Mouse (Mus musculus): Measurements from ENCODE around the gene Minos1. TPM values are rescaled to one million over a fixed set of nuclear protein-coding genes. Genes with fewer than 3 reads are reported as not detected.

Gene Minos1
- polyA plus RNA-seq, 1 experiment from 2014 or later: 765 TPM

DNA sequence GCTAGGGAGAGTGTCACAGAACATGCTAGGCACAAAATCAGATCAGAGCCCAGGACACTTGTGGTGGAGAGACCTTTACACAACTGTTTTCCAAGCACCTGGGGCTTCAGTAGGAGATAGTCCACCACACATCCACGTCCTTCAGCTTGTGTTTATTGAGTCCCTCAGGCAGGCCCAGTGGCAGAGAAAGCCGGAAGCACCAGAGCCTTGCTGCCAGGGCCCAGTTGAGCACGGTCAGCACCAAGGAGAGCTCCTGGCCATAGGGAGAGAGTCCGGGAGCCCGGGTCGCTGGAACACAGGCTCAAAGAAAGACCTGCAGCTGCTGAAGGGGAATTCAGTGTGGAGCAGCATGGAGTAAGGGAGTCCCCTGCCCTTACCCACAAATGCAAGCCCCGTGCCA is 71.3 kb downstream of the Minos1 start:
- ATAC-seq (ENCODE audit: insufficient number of reproducible peaks, insufficient read depth, low FRiP score, low read depth): no peak
- 5% methylated on average over 7 of the region's 7 CpGs for WGBS
- Histone ChIP-seq H3K4me1 (ENCODE audit: control insufficient read depth in 2 of 2, insufficient read depth in 2 of 2, low read length in 2 of 2) (peaks cover 5 to 7% of the 10 kb centered on the region in 2 experiments; a peak in 2 of 4 replicates), H3K9ac (ENCODE audit: low read length) (no peak overlapping the region), H3K27ac (replicated peaks in 1 of 2; ENCODE audit: control insufficient read depth in 1 of 2, insufficient read depth in 1 of 2, low read depth in 2 of 2, low read length in 2 of 2) (no peak overlapping the region), H3K36me3 (ENCODE audit: control insufficient read depth, insufficient read depth, low read length) (no peaks in the 10 kb centered on the region), H3K27me3 (ENCODE audit: control insufficient read depth, insufficient read depth, low read length) (no peaks in the 10 kb centered on the region), H3K4me2 (ENCODE audit: low read length) (no peak overlapping the region), H3K4me3 (ENCODE audit: control insufficient read depth in 1 of 2, insufficient read depth in 1 of 2, low read depth in 1 of 2, low read length in 2 of 2) (no peak overlapping the region), H3K9me3 (ENCODE audit: control insufficient read depth, low read length) (no peaks in the 10 kb centered on the region)

DNA sequence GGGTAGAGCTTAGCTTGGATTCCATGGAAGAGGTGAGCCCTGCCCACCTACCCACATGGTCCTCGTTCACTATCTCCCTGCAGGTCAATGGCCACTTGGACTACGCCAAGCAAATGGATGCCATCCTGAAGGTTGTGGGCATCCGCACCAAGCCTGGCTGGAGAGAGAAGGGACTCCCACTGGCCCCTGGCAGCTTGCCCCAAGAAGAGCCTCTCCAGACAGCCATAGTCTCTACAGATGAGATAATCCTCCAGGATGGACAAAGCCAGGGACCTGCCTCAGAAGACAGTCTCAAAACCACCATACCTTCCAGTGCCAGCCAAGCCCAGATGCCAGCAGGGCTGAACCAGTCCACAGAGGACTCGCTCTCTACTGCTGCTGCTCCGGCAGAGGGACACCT is 72.9 kb downstream of the Minos1 start:
- H3K36me3 ChIP-seq (ENCODE audit: control insufficient read depth, insufficient read depth, low read length): no peaks in the 10 kb centered on the region
- no peaks in the 10 kb centered on the region for H3K9me3 ChIP-seq (ENCODE audit: control insufficient read depth, low read length)
- H3K4me1 ChIP-seq (ENCODE audit: control insufficient read depth in 2 of 2, insufficient read depth in 2 of 2, low read length in 2 of 2): peaks cover 9 to 10% of the 10 kb centered on the region in 2 experiments; a peak in 2 of 4 replicates
- ATAC-seq (ENCODE audit: insufficient number of reproducible peaks, insufficient read depth, low FRiP score, low read depth): no peak
- whole genome bisulfite sequencing: 82% methylated on average over 5 of the region's 5 CpGs
- no peak overlapping the region for H3K27ac ChIP-seq (replicated peaks in 1 of 2; ENCODE audit: control insufficient read depth in 1 of 2, insufficient read depth in 1 of 2, low read depth in 2 of 2, low read length in 2 of 2)
- no peak overlapping the region for H3K9ac ChIP-seq (ENCODE audit: low read length)
- H3K4me2 ChIP-seq (ENCODE audit: low read length): no peak overlapping the region
- no peaks in the 10 kb centered on the region for H3K27me3 ChIP-seq (ENCODE audit: control insufficient read depth, insufficient read depth, low read length)
- H3K4me3 ChIP-seq (ENCODE audit: control insufficient read depth in 1 of 2, insufficient read depth in 1 of 2, low read depth in 1 of 2, low read length in 2 of 2): no peak overlapping the region

DNA sequence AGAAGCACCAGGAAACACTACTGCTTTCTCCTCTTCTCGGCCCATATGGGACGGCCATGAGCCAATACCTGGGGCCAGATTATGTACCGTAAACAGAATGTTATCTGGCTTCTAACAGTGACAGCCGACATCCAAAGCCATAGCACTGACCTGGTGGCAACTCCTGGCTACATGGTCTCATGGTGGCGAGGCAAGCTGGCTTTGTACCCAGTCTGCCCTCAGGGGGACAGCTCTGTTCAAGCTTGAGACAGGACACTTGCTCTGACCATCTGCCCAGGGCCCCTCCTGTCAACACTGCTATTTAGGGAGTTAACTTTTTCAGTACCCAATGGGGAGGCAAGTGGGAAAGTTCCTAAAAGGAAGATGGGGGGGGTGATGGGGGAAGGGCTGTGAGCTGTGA is 73.6 kb downstream of the Minos1 start:
- H3K36me3 ChIP-seq (ENCODE audit: control insufficient read depth, insufficient read depth, low read length): no peaks in the 10 kb centered on the region
- 58% methylated on average over 5 of the region's 5 CpGs for whole genome bisulfite sequencing
- H3K4me3 ChIP-seq (ENCODE audit: control insufficient read depth in 1 of 2, insufficient read depth in 1 of 2, low read depth in 1 of 2, low read length in 2 of 2): no peak overlapping the region
- H3K27me3 ChIP-seq (ENCODE audit: control insufficient read depth, insufficient read depth, low read length): no peaks in the 10 kb centered on the region
- H3K27ac ChIP-seq (replicated peaks in 1 of 2; ENCODE audit: control insufficient read depth in 1 of 2, insufficient read depth in 1 of 2, low read depth in 2 of 2, low read length in 2 of 2): no peak overlapping the region
- ATAC-seq (ENCODE audit: insufficient number of reproducible peaks, insufficient read depth, low FRiP score, low read depth): no peak
- no peak overlapping the region for H3K4me2 ChIP-seq (ENCODE audit: low read length)
- H3K4me1 ChIP-seq (ENCODE audit: control insufficient read depth in 2 of 2, insufficient read depth in 2 of 2, low read length in 2 of 2): peaks cover 9 to 10% of the 10 kb centered on the region in 2 experiments; a peak in 2 of 4 replicates
- H3K9ac ChIP-seq (ENCODE audit: low read length): no peak overlapping the region
- H3K9me3 ChIP-seq (ENCODE audit: control insufficient read depth, low read length): no peaks in the 10 kb centered on the region

DNA sequence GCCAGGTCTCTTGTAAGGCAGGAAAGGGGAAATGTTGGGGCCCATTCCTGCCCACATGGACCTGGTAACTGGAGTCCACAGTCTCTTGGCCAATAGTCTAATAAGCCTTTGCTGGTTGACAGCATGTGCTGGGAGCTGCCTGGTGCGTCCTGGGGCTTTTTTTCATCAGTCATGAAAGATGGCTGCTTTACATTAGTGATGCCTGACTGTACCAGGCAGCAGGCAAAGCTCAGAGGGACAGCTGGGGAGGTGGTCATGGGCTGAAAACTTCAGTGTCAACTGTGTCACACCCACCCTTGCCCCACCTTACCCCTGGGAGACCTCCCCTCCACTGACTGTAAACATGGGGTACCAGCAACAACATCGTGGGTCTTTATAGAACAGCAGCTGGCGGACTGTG is 75.2 kb downstream of the Minos1 start:
- Histone ChIP-seq H3K27ac (replicated peaks in 1 of 2; ENCODE audit: control insufficient read depth in 1 of 2, insufficient read depth in 1 of 2, low read depth in 2 of 2, low read length in 2 of 2) (no peak overlapping the region), H3K4me3 (ENCODE audit: control insufficient read depth in 1 of 2, insufficient read depth in 1 of 2, low read depth in 1 of 2, low read length in 2 of 2) (no peak overlapping the region), H3K36me3 (ENCODE audit: control insufficient read depth, insufficient read depth, low read length) (no peaks in the 10 kb centered on the region), H3K27me3 (ENCODE audit: control insufficient read depth, insufficient read depth, low read length) (no peaks in the 10 kb centered on the region), H3K4me2 (ENCODE audit: low read length) (no peak overlapping the region), H3K9ac (ENCODE audit: low read length) (no peak overlapping the region), H3K4me1 (ENCODE audit: control insufficient read depth in 2 of 2, insufficient read depth in 2 of 2, low read length in 2 of 2) (peaks cover 9 to 10% of the 10 kb centered on the region in 2 experiments; a peak in 2 of 4 replicates), H3K9me3 (ENCODE audit: control insufficient read depth, low read length) (no peaks in the 10 kb centered on the region)
- no peak for ATAC-seq (ENCODE audit: insufficient number of reproducible peaks, insufficient read depth, low FRiP score, low read depth)
- 75% methylated on average over 3 of the region's 3 CpGs for WGBS

DNA sequence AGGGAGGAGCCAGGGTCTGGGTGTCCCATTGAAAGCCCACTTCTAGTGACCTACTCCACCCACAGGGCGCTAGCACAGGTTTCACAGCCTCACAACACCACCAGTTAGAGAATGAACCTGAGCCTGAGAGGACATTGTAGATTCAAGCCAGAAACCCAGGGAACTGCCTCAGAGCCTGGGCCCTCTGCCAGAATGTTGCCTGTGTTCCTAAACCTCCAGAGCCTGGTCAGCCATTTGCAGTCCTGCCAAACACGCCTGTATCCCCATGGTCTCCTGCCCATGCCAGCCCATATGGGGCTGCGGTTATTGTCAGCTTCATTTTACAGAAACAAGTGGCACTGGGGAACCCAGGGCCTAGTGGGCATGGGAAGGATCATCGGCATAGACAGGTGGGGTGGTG is 75.6 kb downstream of the Minos1 start:
- ATAC-seq (ENCODE audit: insufficient number of reproducible peaks, insufficient read depth, low FRiP score, low read depth): no peak
- Histone ChIP-seq H3K9me3 (ENCODE audit: control insufficient read depth, low read length) (no peaks in the 10 kb centered on the region), H3K4me3 (ENCODE audit: control insufficient read depth in 1 of 2, insufficient read depth in 1 of 2, low read depth in 1 of 2, low read length in 2 of 2) (no peak overlapping the region), H3K9ac (ENCODE audit: low read length) (no peak overlapping the region), H3K36me3 (ENCODE audit: control insufficient read depth, insufficient read depth, low read length) (no peaks in the 10 kb centered on the region), H3K27ac (replicated peaks in 1 of 2; ENCODE audit: control insufficient read depth in 1 of 2, insufficient read depth in 1 of 2, low read depth in 2 of 2, low read length in 2 of 2) (no peak overlapping the region), H3K4me1 (ENCODE audit: control insufficient read depth in 2 of 2, insufficient read depth in 2 of 2, low read length in 2 of 2) (peaks cover 9 to 10% of the 10 kb centered on the region in 2 experiments; a peak in 2 of 4 replicates), H3K4me2 (ENCODE audit: low read length) (no peak overlapping the region), H3K27me3 (ENCODE audit: control insufficient read depth, insufficient read depth, low read length) (no peaks in the 10 kb centered on the region)
- WGBS: 80% methylated on average over 4 of the region's 4 CpGs

DNA sequence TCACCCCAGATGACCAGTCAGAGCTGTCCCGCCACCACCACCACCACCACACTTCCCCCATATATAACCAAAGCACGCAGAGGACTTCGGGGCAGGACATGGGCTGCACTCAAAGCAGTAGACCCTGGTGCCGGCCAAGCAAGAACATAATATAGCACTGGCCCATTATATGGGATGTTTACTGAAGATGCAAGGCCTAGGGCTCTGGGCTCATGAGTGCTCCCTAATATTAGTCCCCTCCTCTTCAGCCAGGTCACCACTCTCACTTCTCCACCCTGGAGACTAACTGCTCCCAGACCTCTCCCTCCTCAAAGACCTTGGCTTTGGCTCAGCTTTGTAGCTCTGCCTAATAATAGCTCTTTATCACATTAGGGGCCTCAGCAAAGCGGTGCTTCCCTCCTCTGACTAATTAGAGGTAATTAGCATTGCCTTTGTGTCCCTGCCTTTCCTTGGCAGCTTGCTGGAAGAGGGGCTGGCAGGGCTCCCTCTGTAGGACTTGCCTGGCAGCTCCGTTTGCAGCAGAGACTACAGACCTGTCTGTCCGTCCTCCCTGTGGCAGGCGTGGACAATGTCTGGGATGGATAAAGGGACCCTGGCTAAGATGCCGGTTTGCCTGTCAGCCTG is 76.5 kb downstream of the Minos1 start:
- Histone ChIP-seq H3K9me3 (ENCODE audit: control insufficient read depth, low read length) (no peaks in the 10 kb centered on the region), H3K36me3 (ENCODE audit: control insufficient read depth, insufficient read depth, low read length) (no peaks in the 10 kb centered on the region), H3K9ac (ENCODE audit: low read length) (no peak overlapping the region), H3K27ac (replicated peaks in 1 of 2; ENCODE audit: control insufficient read depth in 1 of 2, insufficient read depth in 1 of 2, low read depth in 2 of 2, low read length in 2 of 2) (no peak overlapping the region), H3K4me3 (ENCODE audit: control insufficient read depth in 1 of 2, insufficient read depth in 1 of 2, low read depth in 1 of 2, low read length in 2 of 2) (no peak overlapping the region), H3K27me3 (ENCODE audit: control insufficient read depth, insufficient read depth, low read length) (no peaks in the 10 kb centered on the region), H3K4me2 (ENCODE audit: low read length) (no peak overlapping the region), H3K4me1 (ENCODE audit: control insufficient read depth in 2 of 2, insufficient read depth in 2 of 2, low read length in 2 of 2) (peaks cover 9 to 10% of the 10 kb centered on the region in 2 experiments; a peak in 2 of 4 replicates)
- ATAC-seq (ENCODE audit: insufficient number of reproducible peaks, insufficient read depth, low FRiP score, low read depth): 0 out of 2 replicates have a peak, but pooled peaks have one; percentile 41
- 41% methylated on average over 9 of the region's 9 CpGs for WGBS

DNA sequence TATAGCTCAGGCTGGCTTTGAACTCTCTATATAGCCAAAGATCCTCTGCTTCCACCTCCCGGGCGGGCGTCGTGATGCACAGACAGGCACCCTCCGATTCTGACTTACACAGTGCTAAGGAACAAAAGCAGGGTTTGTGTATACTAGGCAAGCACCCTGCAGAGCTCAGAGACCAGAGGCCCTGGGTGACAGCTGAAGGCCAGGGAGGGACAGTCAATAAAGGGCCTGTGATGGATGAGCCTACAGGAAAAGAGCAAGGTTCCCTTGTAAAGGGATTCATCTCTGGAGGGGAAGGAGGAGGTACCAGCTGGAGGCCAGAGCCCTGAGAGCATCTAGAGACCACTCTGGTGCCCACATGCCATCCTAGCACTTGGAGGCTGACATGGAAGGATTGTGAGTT is 77.5 kb downstream of the Minos1 start:
- Histone ChIP-seq H3K9me3 (ENCODE audit: control insufficient read depth, low read length) (no peaks in the 10 kb centered on the region), H3K9ac (ENCODE audit: low read length) (no peak overlapping the region), H3K4me2 (ENCODE audit: low read length) (no peak overlapping the region), H3K4me3 (ENCODE audit: control insufficient read depth in 1 of 2, insufficient read depth in 1 of 2, low read depth in 1 of 2, low read length in 2 of 2) (no peak overlapping the region), H3K27me3 (ENCODE audit: control insufficient read depth, insufficient read depth, low read length) (no peaks in the 10 kb centered on the region), H3K4me1 (ENCODE audit: control insufficient read depth in 2 of 2, insufficient read depth in 2 of 2, low read length in 2 of 2) (peaks cover 9 to 10% of the 10 kb centered on the region in 2 experiments; a peak in 2 of 4 replicates), H3K36me3 (ENCODE audit: control insufficient read depth, insufficient read depth, low read length) (no peaks in the 10 kb centered on the region), H3K27ac (replicated peaks in 1 of 2; ENCODE audit: control insufficient read depth in 1 of 2, insufficient read depth in 1 of 2, low read depth in 2 of 2, low read length in 2 of 2) (no peak overlapping the region)
- WGBS: 62% methylated on average over 5 of the region's 5 CpGs
- ATAC-seq (ENCODE audit: insufficient number of reproducible peaks, insufficient read depth, low FRiP score, low read depth): no peak

DNA sequence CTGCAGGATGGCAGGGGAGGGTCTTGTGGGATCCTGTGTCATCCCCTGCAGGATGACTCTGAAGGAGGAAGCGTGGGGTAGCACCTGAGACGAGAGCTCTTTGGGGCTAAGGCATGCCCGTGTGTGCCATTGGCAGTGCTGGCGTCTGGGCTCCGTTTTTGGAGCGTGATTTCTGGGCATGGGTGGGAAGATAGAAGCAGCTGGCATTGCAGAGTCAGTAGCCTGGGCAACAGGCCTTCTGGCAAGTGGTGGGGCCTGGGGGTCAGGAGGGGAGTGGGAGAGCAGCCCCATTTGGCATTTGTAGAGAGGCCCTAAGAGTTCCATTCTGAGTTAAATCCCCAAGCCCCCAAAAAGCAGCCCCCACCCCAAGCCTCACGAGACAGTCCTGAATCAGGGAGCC is 78.1 kb downstream of the Minos1 start:
- H3K4me3 ChIP-seq (ENCODE audit: control insufficient read depth in 1 of 2, insufficient read depth in 1 of 2, low read depth in 1 of 2, low read length in 2 of 2): no peak overlapping the region
- WGBS: 81% methylated on average over 7 of the region's 7 CpGs
- ATAC-seq (ENCODE audit: insufficient number of reproducible peaks, insufficient read depth, low FRiP score, low read depth): no peak
- no peaks in the 10 kb centered on the region for H3K36me3 ChIP-seq (ENCODE audit: control insufficient read depth, insufficient read depth, low read length)
- H3K4me2 ChIP-seq (ENCODE audit: low read length): no peak overlapping the region
- no peaks in the 10 kb centered on the region for H3K9me3 ChIP-seq (ENCODE audit: control insufficient read depth, low read length)
- no peaks in the 10 kb centered on the region for H3K27me3 ChIP-seq (ENCODE audit: control insufficient read depth, insufficient read depth, low read length)
- H3K27ac ChIP-seq (replicated peaks in 1 of 2; ENCODE audit: control insufficient read depth in 1 of 2, insufficient read depth in 1 of 2, low read depth in 2 of 2, low read length in 2 of 2): no peak overlapping the region
- H3K9ac ChIP-seq (ENCODE audit: low read length): no peak overlapping the region
- peaks cover 9 to 10% of the 10 kb centered on the region in 2 experiments; a peak in 2 of 4 replicates for H3K4me1 ChIP-seq (ENCODE audit: control insufficient read depth in 2 of 2, insufficient read depth in 2 of 2, low read length in 2 of 2)

Measured in heart, embryonic 14.5 days (tissue).